Mouse (Mus musculus) left cerebral cortex, adult 18-20 months (tissue): Measurements from ENCODE around the gene Otp. TPM values are rescaled to one million over a fixed set of nuclear protein-coding genes. Genes with fewer than 3 reads are reported as not detected.

Experiments used
- DNase-seq, 2 experiments: peaks; one replicate each; pipeline ENCODE4 v3.0.0; 2021 to 2022; ENCODE audit warnings: low spot score in 2 of 2, mixed read lengths in 1 of 2
- total RNA-seq, 2 experiments: library from RNA; stranded (reverse); gene quantifications; 2 replicates each; pipeline ENCODE4 v1.2.3; 2021

Otp gene
- total RNA-seq, 2 experiments from 2014 or later = 0.12 TPM; not detected in 1

DNA sequence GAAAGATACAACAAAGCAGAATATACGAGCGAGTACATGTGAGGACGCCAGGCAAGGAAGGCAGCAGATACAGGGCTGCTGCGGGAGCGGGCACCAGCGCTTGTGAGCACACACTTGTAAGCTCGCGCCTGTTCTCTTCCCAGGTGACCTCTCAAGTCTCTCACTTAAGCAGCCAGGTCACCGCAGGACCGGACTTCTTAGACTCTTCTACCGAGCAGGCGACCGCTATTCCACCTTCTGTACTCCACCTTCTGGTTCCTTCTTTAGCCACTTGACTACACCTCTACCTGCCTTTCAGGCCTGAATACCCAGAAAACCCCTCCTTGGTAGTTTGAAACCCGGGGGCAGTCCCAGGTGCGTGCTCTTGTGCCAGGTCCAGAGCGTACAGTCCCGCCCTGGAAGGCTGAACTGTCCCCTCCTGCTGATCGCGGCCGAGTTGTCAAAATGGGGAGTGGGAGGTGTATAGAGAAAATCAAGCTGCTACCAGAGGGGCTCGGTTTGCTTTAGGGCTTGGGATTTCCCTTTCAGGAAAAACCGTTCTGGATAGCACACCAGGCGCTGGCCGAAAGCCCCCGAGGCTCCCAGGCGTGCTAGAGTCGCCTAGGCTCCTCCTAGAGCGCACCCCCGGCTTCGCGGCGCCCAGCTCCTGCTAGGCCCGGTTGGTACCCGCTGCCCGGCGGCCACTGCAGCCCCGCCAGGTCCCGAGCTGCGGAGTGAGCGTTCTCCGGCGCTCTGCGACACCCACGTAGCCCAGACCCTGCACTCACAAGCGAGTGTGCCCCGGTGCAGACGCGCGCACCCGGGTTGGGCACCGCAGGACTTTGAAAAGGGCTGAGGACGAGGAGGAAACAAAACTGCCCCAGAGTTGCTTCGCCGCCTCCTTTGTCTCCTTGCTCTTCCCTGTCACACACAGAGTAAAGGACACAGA, 2.0 kb upstream of the Otp start:
- no peak for DNase-seq

DNA sequence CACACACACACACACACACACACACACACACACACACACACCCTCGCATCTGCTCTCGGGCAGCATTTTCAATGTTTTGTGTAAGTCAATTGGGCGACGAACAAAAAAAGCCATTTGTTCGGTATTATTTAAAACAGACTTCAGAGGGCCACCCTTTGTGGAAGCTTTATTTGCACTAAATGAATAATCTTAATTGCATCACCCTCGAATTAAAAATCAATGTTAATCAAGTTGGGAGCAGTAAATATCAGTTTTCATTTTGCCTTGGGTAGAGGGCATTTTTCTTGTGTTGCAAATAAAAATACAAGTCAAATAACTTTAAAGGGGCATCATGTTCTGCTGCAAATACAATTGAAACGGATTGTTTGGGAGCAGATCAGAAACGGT, 1.4 kb upstream of the Otp start:
- DNase-seq = no peak

DNA sequence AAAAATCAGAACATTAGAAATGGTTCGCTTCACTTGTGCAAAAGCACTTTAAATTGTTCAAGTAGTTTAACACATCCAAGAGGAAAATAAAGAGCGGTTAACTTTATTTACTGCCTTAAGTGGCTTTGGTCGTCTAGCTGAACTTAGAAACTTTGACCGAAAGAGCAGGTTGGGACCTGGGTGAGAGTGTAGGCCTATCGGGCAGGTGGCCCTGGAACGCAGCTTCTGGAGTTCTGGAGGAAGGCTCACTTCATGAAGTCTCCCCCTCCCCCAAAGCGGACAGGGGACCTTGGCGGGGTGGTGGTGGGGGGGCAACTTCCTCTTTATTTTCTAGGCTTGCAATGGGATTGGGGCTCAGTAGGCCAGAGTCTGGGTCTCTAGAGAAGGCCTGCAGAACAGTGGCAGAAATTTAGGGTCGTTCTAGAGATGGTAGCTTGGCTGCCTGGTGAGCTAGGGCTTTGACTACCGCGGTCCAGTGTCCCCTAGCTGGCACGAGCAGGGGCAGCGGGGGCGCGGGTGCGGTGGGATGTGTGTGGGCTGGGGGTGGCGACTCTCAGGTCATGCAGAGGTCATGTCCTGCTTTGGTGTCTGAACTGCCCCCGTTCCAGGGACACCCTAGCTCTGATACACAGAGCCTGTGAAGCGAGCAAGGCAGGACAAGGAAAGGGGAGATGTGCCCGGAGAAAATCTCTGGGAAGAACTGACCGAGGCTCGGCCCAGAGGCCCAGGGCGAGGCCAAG, 576 bp upstream of the Otp start:
- DNase-seq = no peak

DNA sequence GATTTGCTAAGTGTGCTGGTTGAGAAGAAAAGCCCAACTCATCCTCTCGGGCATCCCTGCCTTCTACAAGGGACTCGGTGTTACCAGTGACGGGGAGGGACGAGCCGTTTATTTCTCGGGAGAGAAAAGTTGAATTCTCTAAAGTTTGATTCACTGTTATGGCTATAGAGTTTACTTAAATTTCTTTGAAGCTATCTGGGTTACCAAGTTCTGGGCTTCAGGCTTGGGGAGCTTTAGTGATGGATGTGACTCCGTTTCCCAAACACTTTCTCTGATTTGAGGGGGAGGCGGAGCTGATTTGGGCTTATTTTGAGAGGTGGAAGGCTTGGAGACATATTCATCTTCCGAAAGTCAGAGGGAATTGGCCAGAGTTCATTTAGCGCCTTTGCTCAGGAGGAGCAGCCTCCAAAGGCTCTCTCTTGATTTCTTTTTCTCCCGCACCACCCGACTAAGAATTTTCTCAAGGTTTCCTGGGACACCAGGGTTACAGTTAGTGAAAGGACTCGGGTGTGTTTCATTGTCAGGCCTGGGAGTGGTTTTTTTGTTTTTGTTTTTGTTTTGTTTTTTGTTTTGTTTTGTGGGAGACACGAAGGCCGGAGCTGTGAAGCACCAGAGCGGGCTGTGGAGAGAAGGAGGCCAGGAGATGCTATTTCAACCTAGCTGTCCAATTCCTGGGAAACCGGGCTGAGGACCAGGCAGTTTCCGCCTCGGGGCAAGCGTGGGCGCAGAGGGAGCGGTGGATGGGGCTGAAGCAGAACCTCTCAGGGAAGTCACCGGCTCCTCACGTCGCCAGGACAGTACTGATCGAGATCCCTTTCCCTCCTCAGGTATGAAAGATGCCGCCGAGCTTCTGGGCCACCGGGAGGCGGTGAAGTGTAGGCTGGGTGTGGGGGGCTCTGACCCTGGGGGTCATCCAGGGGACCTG, 1.1 kb downstream of the Otp start:
- no peak for DNase-seq

DNA sequence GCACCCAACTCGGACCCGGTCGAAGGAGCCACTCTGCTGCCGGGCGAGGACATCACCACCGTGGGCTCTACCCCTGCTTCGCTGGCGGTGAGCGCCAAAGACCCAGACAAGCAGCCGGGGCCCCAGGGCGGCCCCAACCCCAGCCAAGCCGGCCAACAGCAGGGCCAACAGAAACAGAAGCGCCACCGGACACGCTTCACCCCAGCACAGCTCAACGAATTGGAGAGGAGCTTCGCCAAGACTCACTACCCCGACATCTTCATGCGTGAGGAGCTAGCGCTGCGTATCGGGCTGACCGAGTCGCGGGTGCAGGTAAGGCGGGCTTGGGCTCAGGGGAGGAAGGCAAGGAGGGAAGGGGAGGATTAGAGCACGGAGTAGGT, 1.8 kb downstream of the Otp start:
- no peak for DNase-seq

DNA sequence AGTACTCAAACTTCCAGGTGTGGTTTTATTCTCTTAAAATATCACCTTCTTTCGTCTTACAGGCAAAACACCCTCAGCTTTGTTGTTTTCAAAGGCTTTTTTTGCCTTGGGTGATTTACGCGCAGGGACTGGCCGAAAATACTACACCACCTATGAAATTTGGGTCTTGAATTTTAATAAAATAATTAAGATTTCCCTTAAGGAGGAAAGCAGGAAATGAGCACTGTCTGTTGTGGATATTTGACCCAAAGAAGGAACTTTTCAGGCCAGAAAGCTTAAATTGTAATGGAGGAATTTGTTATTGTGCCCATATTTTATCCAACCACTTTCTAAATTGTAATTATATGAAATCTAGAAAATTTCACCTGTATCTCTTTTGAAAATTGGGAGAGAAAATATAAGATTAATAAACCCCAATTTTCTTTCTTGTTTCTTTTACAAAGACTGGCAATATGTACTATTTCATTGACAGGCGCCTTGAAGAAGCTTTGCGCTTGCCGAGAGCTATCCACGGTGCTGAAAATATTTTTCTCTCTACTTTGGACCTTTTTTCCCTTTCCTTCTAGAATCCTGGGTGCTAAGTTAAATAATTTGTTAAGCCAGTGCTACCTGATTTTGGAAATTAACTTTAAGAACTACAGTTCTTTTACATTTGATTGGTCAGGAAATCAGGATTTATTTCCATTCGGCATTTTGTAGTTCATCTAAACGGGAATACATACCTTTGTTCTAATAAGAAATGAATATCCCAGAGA, 2.8 kb downstream of the Otp start:
- no peak for DNase-seq

DNA sequence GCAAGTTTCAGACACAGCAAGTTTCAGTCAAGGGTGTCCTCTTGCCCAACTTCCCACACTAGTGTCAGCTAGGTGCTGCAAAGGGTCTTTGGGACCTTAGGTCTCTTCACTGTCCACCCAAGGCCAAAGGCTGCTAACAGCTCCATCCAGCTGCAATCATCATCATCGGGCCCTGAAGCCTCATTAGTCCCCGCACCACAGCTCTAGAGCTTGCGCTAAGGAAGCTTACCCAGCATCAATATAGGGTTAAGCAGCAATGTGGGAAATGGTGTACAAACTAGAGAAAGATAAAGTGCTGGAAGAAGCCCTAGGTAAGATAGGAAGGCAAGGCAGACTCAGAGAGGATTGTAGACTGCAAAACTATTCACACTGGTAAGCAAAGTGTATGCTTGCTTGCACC, 5.8 kb downstream of the Otp start:
- no peak for DNase-seq

DNA sequence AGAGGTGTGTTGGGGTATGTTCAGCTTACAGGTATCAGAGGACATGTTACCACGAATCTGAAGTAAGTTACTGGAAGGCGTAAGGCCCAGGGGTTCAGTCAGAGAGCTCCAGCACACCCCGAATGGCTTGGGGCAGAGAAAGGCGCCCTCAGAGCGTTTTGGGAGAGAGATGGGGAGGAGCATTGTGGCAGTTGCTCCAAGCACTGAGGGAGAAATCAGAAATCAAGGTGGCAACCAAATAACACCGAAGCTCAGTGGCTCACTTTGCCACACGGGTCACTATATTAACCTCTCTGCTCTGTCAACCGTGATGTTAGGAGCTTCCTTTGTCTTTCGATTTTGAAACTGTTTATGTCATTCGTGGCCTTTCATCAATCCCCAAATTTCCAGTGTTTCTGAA, 6.8 kb downstream of the Otp start:
- DNase-seq = no peak

DNA sequence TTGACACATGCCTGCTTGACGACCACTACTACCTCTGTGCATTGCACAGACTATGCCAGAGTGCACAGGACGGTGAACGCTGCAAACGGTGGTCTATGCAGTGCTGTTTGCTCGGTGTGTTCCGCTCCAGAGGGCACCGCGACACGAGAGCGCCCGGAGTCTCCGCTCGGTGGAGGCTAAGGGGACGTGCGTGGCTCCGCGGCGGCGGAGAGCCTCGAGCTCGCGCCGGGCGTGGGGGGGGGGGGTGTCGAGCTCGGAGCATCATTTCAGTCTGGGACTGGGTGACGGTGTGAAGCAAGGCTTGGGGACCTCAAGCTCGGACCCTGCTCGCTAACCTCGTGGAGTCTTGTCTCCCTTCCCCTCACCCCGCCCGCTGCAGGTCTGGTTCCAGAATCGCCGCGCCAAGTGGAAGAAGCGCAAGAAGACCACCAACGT, 7.3 kb downstream of the Otp start:
- DNase-seq = no peak

DNA sequence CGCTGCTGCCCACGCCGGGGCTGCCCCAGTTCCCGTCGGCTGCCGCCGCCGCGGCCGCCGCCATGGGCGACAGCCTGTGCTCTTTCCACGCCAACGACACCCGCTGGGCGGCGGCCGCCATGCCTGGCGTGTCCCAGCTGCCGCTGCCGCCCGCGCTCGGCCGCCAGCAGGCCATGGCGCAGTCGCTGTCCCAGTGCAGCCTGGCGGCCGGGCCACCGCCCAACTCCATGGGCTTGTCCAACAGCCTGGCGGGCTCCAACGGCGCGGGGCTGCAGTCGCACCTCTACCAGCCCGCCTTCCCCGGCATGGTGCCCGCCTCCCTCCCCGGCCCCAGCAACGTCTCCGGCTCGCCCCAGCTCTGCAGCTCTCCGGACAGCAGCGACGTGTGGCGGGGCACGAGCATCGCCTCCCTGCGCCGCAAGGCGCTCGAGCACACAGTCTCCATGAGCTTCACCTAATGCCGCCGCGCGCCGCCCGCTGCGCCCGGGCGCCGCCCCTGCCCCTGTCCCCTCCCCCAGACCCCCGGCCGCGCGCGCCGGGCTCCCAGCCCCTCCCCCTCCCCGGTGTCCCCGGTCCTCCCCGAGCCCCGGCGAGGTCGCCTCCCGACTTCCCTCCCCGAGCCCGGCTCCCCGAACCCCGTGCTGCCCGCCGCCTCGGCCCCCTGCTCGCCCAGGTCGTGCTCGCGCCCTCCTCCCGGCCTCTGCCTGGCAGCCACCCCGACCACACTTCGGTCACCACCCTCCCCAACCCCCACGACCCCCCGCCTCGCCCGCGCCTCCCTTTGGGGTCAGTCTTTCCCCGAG, 8.0 kb downstream of the Otp start:
- DNase-seq = no peak

DNA sequence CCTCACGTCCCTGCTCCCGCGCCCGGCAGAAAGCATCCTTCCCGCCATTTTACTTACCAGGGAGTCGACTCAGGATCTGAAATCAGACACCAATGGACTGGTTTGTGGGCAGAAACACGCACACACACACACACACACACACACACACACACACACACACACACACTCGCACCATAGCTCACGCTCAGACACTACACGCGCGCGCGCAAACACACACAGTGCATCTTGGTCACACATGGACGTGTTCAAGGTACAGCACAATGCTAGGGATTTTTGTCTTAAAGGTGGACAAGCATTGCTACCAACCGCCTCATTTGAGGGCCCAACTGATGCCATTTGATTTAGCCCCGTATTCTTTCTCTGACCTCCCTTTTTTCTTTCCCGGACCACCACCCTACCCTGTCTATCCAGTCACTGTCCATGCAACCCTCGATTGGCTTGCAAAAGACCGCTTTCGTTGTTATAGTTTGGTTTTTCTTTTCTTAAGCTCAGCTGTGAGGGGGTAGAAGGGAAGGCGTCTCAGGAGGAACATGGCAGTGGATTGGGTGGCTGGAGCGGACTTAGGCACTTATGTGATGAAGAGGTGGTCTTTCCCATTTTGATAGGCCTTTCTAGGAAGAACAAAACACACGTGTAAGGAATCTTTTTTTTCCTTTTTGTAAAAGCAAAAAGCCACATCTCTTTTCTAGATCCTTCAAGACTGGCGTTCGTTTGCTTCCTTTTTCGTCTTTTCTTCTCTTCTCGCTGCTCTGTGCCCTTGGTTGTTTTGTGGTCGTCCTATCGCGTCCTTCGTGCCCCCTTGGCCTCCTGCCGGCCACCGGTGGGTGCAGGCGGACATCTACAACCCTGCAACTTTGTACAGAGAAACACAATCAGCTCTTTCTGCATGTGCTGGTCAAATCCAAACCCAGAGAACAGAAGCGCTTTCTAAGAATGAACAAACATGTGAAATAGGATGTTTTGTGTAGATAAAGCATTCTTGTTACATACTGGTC, 8.9 kb downstream of the Otp start:
- DNase-seq = no peak

DNA sequence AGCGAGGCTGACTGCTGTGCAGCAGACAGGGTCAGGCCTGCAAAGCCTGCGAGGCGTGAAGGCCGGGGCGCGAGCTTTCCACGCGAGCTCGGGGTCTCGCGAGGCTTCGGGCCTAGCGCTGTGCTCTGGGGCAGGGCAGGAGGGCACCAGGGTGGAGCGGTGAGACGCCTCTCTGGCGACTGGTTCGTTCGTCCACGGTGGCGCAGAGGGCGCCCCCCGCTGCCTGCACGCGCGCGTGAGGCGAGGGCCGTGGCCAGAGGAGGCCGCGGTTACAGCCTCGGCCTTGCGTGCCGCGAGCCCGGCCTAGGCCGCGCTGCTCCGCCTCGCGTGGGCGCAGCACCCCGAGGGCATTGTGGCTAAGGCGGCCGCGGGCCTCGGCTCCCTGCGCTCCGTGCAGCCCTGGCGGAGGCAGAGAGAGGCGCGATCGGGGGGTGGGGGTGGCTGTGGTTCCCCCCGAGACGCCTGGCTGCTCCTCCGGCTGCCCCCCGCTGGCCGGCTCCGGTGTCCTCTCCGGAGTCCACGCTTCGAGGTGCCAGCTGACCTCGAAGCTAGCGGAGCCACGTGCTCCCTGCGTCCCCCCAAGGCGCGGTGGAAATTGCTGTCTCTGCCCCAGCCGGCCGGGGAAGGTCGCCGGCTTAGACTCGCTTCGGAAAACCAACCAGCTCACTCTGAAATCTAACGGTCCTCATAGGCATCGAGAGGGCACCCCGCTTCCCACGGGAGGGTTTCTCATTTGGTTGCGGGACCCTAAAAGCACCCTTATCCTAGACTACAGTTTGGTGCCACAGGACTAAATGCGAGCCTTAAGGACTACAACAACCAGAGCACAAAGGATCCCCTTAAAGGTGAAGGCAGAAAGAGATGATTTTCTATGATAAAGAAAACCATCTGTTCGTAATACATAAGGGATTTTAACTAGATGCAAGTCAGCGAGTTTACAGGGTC, 10.2 kb downstream of the Otp start:
- DNase-seq = no peak

DNA sequence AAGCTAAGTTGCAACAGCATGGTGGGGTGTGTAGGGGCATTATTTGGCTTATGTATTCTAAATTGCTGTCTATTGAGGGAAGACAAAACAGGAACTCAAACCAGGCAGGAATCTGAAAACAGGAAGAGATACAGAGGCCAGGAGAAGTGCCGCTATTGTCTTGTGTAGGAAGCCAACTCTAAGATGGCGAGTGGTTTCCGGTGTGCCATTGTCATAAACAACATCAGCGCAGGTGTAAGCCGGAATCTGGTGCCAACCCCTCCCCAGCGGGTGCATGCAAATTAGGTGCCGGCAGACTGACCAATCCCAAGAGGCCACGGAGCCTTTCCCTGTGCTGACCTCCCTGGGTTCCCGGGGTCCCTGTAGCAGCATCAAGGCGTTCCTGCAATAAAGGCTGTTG, 32.4 kb downstream of the Otp start:
- DNase-seq = no peak

DNA sequence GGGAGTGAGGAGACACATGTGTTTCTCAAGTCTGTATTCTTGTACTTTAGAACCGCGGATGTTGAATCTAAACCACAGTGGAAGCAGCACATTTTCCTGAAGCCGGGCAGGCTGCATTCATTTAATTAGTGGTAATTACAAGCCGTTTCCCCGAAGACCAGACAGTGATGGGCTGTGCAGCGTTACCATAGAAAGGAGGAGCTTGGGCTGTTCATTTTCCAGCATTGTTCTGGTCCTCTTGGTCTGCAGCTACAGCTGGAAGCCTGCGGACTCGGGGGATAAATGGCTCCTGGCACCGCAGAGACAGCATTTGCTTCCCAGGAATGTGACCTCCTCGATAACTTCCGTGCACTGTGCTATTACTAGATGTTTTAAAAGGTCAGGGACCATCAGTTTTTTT, 37.6 kb downstream of the Otp start:
- no peak for DNase-seq

DNA sequence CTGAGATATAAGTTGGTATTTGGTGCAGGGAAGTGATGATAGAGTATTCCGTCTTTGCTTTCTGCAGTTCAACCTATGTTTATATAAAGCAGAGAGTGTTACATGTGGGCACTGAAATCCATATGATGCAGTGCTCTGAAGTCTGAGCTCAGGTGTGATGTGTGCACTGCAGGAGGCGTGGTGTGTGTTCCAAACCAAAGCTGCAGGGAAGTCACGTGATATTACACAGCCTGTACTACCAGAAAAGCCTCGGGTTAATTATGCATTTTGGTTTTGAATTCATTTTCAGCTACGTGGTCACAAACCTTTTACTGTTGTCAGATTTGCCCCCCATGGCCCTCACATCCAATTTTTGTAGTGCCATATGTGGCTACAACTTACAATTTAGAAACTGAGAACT, 40.3 kb downstream of the Otp start:
- DNase-seq = no peak

DNA sequence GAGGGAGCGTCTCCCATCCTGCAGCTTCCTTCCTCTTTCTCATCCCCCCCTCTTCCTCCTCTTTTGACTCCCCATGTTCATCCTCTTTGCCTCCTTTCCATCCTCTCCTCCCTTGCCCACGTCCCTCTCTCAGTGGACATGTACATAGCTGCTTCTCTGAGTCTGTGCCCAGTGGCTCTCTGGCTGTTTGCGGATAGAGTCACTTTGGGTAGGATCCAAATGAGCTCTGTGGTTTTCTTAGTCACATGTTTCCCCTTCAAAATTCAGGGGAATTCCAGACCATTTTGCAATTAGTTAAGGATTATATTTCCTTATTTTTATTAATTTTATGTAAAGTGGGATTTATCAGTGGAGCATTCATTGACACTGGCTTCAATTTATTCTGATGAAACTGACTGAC, 52.7 kb downstream of the Otp start:
- DNase-seq = no peak
